Mouse (Mus musculus): ENCODE results near the gene Coro1b.

Coro1b gene

DNA sequence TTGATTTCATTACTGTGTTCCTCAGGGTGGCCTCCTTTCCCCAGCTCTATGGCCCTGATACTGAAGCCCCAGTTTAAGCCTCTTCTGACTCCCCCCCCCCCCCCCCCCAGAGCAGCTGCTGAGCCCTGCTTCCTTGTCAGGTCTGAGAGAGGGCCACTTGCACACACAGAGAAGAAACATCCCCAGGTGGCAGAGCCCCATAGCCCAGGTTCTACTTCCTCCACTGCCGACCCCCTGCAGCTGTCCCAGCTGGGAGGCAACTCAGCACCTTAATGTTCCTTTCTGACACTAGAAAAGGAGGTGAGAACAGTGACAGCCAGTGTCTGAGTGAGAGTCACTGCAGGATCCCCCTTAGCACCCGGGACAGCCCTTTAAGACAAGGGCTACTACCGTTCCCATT is 44.6 kb upstream of the Coro1b start:
- Histone ChIP-seq H3K9me3 (ENCODE audit: low read length) (no peaks in the 10 kb centered on the region), H3K36me3 (ENCODE audit: insufficient read depth, low read length) (peaks cover 1% of the 10 kb centered on the region), H3K4me1 (replicated peaks; ENCODE audit: low read depth, low read length) (peaks cover 57% of the 10 kb centered on the region), H3K27me3 (ENCODE audit: insufficient read depth, low read length) (peaks cover 44% of the 10 kb centered on the region), H3K4me3 (replicated peaks; ENCODE audit: low read length) (no peak overlapping the region)
- no peak for TF ChIP-seq NANOG (IDR thresholded peaks at IDR 0.05; ENCODE audit: borderline replicate concordance, low read length)
- no peak for TF ChIP-seq POU5F1 (IDR thresholded peaks at IDR 0.05; ENCODE audit: borderline replicate concordance, low read length)

DNA sequence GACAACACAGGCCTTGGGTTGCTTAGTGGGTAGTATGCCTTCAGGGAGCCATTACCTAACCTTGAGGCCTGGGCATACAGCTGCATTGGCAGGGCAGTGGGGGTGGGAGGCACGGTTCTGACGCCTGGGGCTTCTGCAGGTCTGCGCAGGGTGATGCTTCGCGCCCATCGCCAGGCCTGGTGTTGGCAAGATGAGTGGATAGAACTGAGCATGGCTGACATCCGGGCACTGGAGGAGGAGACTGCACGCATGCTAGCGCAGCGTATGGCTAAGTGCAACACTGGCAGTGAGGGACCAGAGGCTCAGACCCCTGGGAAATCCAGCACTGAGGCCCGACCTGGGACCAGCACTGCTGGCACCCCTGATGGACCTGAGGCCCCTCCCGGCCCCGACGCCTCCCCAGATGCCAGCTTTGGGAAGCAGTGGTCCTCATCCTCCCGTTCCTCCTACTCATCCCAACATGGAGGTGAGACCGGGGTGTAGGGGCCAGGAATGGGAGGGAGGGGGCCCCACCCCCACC is 43.7 kb upstream of the Coro1b start:
- Histone ChIP-seq H3K27me3 (ENCODE audit: insufficient read depth, low read length) (peaks cover 42% of the 10 kb centered on the region), H3K4me1 (replicated peaks; ENCODE audit: low read depth, low read length) (peaks cover 48% of the 10 kb centered on the region), H3K4me3 (replicated peaks; ENCODE audit: low read length) (no peak overlapping the region), H3K36me3 (ENCODE audit: insufficient read depth, low read length) (no peaks in the 10 kb centered on the region), H3K9me3 (ENCODE audit: low read length) (no peaks in the 10 kb centered on the region)
- TF ChIP-seq POU5F1 (IDR thresholded peaks at IDR 0.05; ENCODE audit: borderline replicate concordance, low read length) (no peak), CTCF (conservative IDR thresholded peaks at IDR 0.05; ENCODE audit: low read length) (no peak), NANOG (IDR thresholded peaks at IDR 0.05; ENCODE audit: borderline replicate concordance, low read length) (no peak)

DNA sequence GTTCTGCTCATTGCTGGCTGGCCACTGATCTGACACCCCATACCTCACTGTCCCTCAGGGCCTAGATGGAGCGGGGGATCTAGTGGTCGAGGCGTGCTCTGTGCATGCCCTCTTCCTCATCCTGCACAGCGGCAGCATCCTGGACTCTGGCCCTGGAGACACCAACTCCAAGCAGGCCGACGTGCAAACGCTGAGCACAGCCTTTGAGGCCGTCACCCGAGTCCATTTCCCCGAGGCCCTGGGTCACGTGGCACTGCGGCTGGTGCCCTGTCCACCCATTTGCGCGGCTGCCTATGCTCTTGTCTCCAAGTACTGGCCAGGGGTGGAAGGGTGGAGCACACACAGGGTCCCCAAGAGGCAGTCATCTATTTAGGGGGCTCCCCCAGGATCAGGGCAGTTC is 41.8 kb upstream of the Coro1b start:
- H3K27me3 ChIP-seq (ENCODE audit: insufficient read depth, low read length): peaks cover 29% of the 10 kb centered on the region
- no peak overlapping the region for H3K4me3 ChIP-seq (replicated peaks; ENCODE audit: low read length)
- H3K36me3 ChIP-seq (ENCODE audit: insufficient read depth, low read length): peaks cover 2% of the 10 kb centered on the region
- peaks cover 46% of the 10 kb centered on the region for H3K4me1 ChIP-seq (replicated peaks; ENCODE audit: low read depth, low read length)
- TF ChIP-seq POU5F1 (IDR thresholded peaks at IDR 0.05; ENCODE audit: borderline replicate concordance, low read length): no peak
- TF ChIP-seq NANOG (IDR thresholded peaks at IDR 0.05; ENCODE audit: borderline replicate concordance, low read length): no peak
- no peak for TF ChIP-seq CTCF (conservative IDR thresholded peaks at IDR 0.05; ENCODE audit: low read length)
- no peaks in the 10 kb centered on the region for H3K9me3 ChIP-seq (ENCODE audit: low read length)

DNA sequence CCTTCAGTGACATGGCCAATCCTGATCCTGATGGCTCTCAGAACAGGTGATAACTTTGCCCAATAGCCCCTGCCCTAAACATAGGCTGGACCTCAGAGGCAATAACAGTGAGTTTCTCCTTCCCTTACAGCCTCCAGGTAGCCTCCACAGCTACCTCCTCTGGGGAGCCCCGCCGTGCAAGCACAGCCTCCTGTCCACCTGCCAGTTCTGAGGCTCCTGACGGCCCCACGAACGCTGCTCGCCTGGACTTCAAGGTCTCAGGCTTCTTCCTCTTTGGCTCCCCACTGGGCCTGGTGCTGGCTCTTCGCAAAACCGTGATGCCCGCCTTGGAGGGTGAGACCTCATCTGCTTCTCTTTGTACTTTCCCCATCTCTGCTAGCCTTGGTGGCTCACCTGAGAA is 39.9 kb upstream of the Coro1b start:
- TF ChIP-seq NANOG (IDR thresholded peaks at IDR 0.05; ENCODE audit: borderline replicate concordance, low read length) (no peak), POU5F1 (IDR thresholded peaks at IDR 0.05; ENCODE audit: borderline replicate concordance, low read length) (no peak), CTCF (conservative IDR thresholded peaks at IDR 0.05; ENCODE audit: low read length) (no peak)
- H3K27me3 ChIP-seq (ENCODE audit: insufficient read depth, low read length): peaks cover 12% of the 10 kb centered on the region

DNA sequence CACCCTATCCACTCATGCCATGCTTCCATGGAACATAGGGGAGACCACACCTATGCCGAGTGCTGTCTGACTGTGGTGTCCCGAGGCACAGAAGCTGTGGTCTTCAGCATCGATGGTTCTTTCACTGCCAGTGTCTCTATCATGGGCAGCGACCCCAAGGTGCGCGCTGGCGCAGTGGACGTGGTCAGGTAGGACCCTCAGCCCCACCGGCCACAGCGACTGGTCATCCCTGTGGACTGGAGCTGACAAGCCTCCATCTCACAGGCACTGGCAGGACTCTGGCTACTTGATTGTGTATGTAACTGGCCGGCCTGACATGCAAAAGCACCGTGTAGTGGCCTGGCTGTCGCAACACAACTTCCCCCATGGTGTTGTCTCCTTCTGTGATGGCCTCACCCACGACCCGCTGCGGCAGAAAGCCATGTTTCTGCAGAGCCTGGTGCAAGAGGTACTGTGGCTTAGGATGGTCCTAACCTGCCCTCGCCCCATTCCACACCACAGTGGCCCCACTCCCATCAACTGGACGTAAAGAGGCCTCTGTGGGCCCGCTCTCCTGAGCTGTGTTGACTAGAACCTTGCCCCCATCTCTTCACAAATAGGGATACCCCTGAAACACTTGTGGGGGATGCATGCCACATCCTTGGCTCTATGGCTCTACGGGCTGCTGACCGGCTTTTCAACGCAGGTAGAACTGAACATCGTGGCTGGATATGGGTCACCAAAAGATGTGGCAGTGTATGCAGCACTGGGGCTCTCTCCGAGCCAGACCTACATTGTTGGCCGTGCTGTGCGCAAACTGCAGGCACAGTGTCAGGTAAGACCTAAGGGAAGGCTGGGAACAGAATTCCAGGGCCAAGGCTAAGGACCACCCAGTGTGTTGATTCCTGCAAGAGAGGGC is 36.1 kb upstream of the Coro1b start:
- Histone ChIP-seq H3K36me3 (ENCODE audit: insufficient read depth, low read length) (peaks cover 58% of the 10 kb centered on the region), H3K27me3 (ENCODE audit: insufficient read depth, low read length) (peaks cover 6% of the 10 kb centered on the region; the same call in 1 of the 2 replicates), H3K9me3 (ENCODE audit: low read length) (no peaks in the 10 kb centered on the region), H3K4me1 (replicated peaks; ENCODE audit: low read depth, low read length) (peaks cover 51% of the 10 kb centered on the region), H3K4me3 (replicated peaks; ENCODE audit: low read length) (no peak overlapping the region)
- TF ChIP-seq NANOG (IDR thresholded peaks at IDR 0.05; ENCODE audit: borderline replicate concordance, low read length) (no peak), POU5F1 (IDR thresholded peaks at IDR 0.05; ENCODE audit: borderline replicate concordance, low read length) (no peak), CTCF (conservative IDR thresholded peaks at IDR 0.05; ENCODE audit: low read length) (no peak)

More for the DNA sequence above, 39.9 kb upstream of the Coro1b start:
- H3K9me3 ChIP-seq (ENCODE audit: low read length): no peaks in the 10 kb centered on the region
- peaks cover 51% of the 10 kb centered on the region for H3K4me1 ChIP-seq (replicated peaks; ENCODE audit: low read depth, low read length)
- H3K4me3 ChIP-seq (replicated peaks; ENCODE audit: low read length): peak overlapping the region; percentile 69; the same call in 1 of the 2 replicates
- H3K36me3 ChIP-seq (ENCODE audit: insufficient read depth, low read length): peaks cover 20% of the 10 kb centered on the region

DNA sequence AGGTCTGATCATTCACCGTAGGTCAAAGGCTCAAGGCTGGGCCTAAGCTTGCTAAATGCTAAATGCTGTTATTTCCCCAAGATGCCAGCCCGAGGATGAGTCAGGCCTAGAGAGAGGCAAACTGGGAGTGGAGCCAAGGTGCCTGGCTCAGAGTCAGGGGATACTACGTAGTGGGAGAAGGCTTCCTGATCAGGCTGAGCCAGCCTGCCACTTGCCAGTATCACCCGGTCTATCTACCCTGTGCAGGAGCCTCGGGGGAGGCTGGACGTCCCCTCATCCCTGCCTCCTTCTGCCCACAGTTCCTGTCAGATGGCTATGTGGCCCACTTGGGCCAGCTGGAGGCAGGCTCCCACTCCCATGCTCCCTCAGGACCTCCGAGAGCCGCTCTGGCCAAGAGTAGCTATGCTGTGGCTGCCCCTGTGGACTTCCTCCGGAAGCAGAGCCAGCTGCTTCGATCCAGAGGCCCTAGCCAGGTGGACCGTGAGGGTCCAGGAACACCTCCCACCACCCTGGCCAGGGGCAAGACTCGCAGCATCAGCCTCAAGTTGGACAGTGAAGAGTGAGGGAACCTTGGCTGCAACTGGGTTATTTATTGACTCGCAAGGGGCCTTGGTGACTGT is 35.1 kb upstream of the Coro1b start:
- H3K4me1 ChIP-seq (replicated peaks; ENCODE audit: low read depth, low read length): peaks cover 48% of the 10 kb centered on the region
- H3K36me3 ChIP-seq (ENCODE audit: insufficient read depth, low read length): peaks cover 68% of the 10 kb centered on the region
- peaks cover 6% of the 10 kb centered on the region; the same call in 1 of the 2 replicates for H3K27me3 ChIP-seq (ENCODE audit: insufficient read depth, low read length)
- no peak overlapping the region for H3K4me3 ChIP-seq (replicated peaks; ENCODE audit: low read length)
- no peaks in the 10 kb centered on the region for H3K9me3 ChIP-seq (ENCODE audit: low read length)
- TF ChIP-seq CTCF (conservative IDR thresholded peaks at IDR 0.05; ENCODE audit: low read length) (no peak), POU5F1 (IDR thresholded peaks at IDR 0.05; ENCODE audit: borderline replicate concordance, low read length) (no peak), NANOG (IDR thresholded peaks at IDR 0.05; ENCODE audit: borderline replicate concordance, low read length) (no peak)

DNA sequence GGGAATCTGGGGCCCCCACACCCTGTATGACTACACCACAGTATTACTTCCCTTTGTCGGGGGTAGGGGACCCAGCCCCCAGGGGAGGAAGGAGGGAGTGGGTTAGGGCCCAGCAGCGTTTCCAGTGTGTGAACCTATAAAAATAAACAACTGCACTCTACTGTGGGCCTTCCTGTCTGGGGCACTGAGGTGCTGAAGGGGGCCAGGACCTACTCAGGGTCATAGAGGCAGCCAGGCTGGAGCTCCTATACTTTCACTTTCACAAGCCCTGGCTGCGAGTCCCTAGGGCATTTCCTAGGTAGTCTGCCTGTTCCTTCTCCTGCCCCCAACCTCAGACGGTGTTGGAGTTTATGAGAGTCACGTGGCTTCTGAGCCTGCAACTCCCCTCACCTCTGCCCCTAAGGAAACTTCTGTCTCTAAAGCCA is 34.6 kb upstream of the Coro1b start:
- Histone ChIP-seq H3K27me3 (ENCODE audit: insufficient read depth, low read length) (peaks cover 6% of the 10 kb centered on the region; the same call in 1 of the 2 replicates), H3K4me1 (replicated peaks; ENCODE audit: low read depth, low read length) (peaks cover 44% of the 10 kb centered on the region), H3K4me3 (replicated peaks; ENCODE audit: low read length) (no peak overlapping the region), H3K9me3 (ENCODE audit: low read length) (no peaks in the 10 kb centered on the region), H3K36me3 (ENCODE audit: insufficient read depth, low read length) (peaks cover 72% of the 10 kb centered on the region)
- TF ChIP-seq POU5F1 (IDR thresholded peaks at IDR 0.05; ENCODE audit: borderline replicate concordance, low read length) (no peak), NANOG (IDR thresholded peaks at IDR 0.05; ENCODE audit: borderline replicate concordance, low read length) (no peak), CTCF (conservative IDR thresholded peaks at IDR 0.05; ENCODE audit: low read length) (no peak)

DNA sequence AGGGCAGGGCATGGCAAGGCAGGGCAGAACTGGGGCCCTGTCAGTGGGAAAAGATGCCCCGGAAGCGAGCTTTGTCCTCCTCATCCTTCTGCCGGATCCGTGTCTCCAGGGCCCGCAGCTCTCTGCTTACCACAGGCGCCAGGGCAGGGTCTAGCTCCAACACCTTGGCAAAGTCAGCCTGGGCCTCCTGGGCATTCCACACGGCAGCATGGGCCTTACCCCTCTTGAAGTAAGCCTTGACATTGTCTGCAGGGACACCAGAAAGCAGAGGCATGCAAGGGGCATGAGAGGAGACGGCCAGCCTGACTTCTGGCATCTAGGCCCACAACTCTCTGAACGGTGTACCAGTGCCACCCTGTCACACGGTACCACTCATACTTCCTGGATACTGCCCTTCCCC is 33.9 kb upstream of the Coro1b start:
- H3K4me1 ChIP-seq (replicated peaks; ENCODE audit: low read depth, low read length): peaks cover 44% of the 10 kb centered on the region

More for the DNA sequence above, 33.9 kb upstream of the Coro1b start:
- Histone ChIP-seq H3K36me3 (ENCODE audit: insufficient read depth, low read length) (peaks cover 77% of the 10 kb centered on the region), H3K4me3 (replicated peaks; ENCODE audit: low read length) (no peak overlapping the region), H3K27me3 (ENCODE audit: insufficient read depth, low read length) (peaks cover 6% of the 10 kb centered on the region; the same call in 1 of the 2 replicates), H3K9me3 (ENCODE audit: low read length) (no peaks in the 10 kb centered on the region)
- no peak for TF ChIP-seq POU5F1 (IDR thresholded peaks at IDR 0.05; ENCODE audit: borderline replicate concordance, low read length)
- TF ChIP-seq CTCF (conservative IDR thresholded peaks at IDR 0.05; ENCODE audit: low read length): no peak
- TF ChIP-seq NANOG (IDR thresholded peaks at IDR 0.05; ENCODE audit: borderline replicate concordance, low read length): no peak

Measured in E14TG2a.4 (cell line).